ENCODE assay signal across 12 mouse cellular contexts in the genomic region with DNA sequence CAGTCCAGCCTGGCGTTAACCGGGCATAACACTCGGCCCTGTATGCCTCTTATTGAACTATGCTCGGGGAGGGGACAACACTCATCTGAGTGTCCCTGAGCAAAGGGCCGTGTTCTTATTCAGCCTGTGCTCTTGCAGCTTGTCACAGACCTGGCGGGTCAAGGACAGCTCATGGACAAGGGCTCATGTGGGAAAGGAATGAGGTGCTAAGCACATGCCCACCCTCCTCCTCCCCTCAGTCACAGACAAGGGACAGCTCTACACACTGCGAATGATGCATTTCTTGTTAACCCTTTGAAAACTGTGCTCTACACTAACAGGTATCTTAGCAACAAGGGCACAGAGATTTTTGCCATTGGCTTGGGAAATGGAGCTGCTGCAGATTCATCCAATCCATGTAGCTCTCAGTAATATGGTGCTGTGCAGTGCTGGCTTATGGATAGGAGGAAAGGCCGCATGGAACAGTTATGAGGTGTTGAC. TPM values are rescaled to one million over a fixed set of nuclear protein-coding genes. Genes with fewer than 3 reads are reported as not detected.
DNase-seq lines count a peak whose midpoint lies in the region; ATAC-seq and TF ChIP-seq lines count a peak whose summit lies in the region.
"Had no signal": no experiment of that assay in that cellular context is flagged by ENCODE, and none has a peak within 500 bp of the region (broad histone marks: within the 10 kb centered on the region; RNA-seq: fewer than 3 reads in every experiment).

No protein-coding gene starts in this region.

- H3K36me3 ChIP-seq in heart, embryonic 15.5 days = no peaks in the 10 kb centered on the region
- H3K36me3 ChIP-seq in liver, postnatal 0 days (replicated peaks; ENCODE audit: insufficient read depth, low read length) = no peaks in the 10 kb centered on the region
- no peaks in the 10 kb centered on the region for H3K36me3 ChIP-seq in forebrain, embryonic 16.5 days (ENCODE audit: control insufficient read depth, insufficient read depth)
- H3K36me3 ChIP-seq in intestine, postnatal 0 days (ENCODE audit: control insufficient read depth, insufficient read depth) = no peaks in the 10 kb centered on the region
- H3K36me3 ChIP-seq: embryonic facial prominence, embryonic 15.5 days; limb, embryonic 15.5 days had no signal

- no peak overlapping the region for H3K9ac ChIP-seq in heart, embryonic 15.5 days
- H3K9ac ChIP-seq in liver, postnatal 0 days (replicated peaks) = no peak overlapping the region
- H3K9ac ChIP-seq in forebrain, embryonic 16.5 days (replicated peaks; ENCODE audit: low read depth, low read length) = no peak overlapping the region
- H3K9ac ChIP-seq in intestine, postnatal 0 days (ENCODE audit: low read depth, low read length) = no peak overlapping the region
- H3K9ac ChIP-seq: embryonic facial prominence, embryonic 15.5 days; limb, embryonic 15.5 days had no signal

- intact Hi-C loops in heart, postnatal 25 days (cut with DNase I) = loop anchor here (5.0 kb wide), 1 partner anchor 34 kb away; no protein-coding TSS in a partner anchor

- ATAC-seq in heart, embryonic 15.5 days (replicated peaks; ENCODE audit: insufficient number of reproducible peaks, insufficient read depth, low FRiP score, low read depth) = no peak
- peak; percentile 49 for ATAC-seq in liver, postnatal 0 days
- ATAC-seq in forebrain, embryonic 16.5 days = peak; percentile 49; the same call in 1 of the 2 replicates
- 0 out of 2 replicates have a peak, but pooled peaks have one; percentile 17 for ATAC-seq in intestine, postnatal 0 days

- peak overlapping the region; percentile 46; the same call in 1 of the 2 replicates for H3K27ac ChIP-seq in heart, embryonic 15.5 days
- no peak overlapping the region for H3K27ac ChIP-seq in liver, postnatal 0 days (ENCODE audit: low read depth)
- H3K27ac ChIP-seq in forebrain, embryonic 16.5 days (ENCODE audit: low read length) = no peak overlapping the region
- H3K27ac ChIP-seq in intestine, postnatal 0 days (ENCODE audit: low read depth, low read length) = no peak overlapping the region
- H3K27ac ChIP-seq: embryonic facial prominence, embryonic 15.5 days; limb, embryonic 15.5 days had no signal

- no peak for DNase-seq in heart, postnatal 25 days (ENCODE audit: low spot score)
- DNase-seq in liver, postnatal 0 days = no peak
- no peak for DNase-seq in liver
- DNase-seq in urinary bladder, postnatal 10 days (ENCODE audit: low spot score) = no peak
- DNase-seq: cerebellum, postnatal 25 days; spleen, adult 18-20 months had no signal

- no peak for TF ChIP-seq CTCF in liver, postnatal 0 days (IDR thresholded peaks at IDR 0.05; ENCODE audit: low read depth)
- no peak for TF ChIP-seq CTCF in intestine, postnatal 0 days (IDR thresholded peaks at IDR 0.05; ENCODE audit: low read depth)

- peaks cover 36% of the 10 kb centered on the region for H3K4me1 ChIP-seq in heart, embryonic 15.5 days (replicated peaks)
- H3K4me1 ChIP-seq in liver, postnatal 0 days (ENCODE audit: insufficient read depth) = no peaks in the 10 kb centered on the region
- no peaks in the 10 kb centered on the region for H3K4me1 ChIP-seq in forebrain, embryonic 16.5 days (replicated peaks; ENCODE audit: control insufficient read depth, insufficient read depth, low read length)
- no peaks in the 10 kb centered on the region for H3K4me1 ChIP-seq in intestine, postnatal 0 days (replicated peaks; ENCODE audit: control insufficient read depth, insufficient read depth, low read length)
- H3K4me1 ChIP-seq: embryonic facial prominence, embryonic 15.5 days had no signal

- no peaks in the 10 kb centered on the region for H3K9me3 ChIP-seq in heart, embryonic 15.5 days (replicated peaks)
- H3K9me3 ChIP-seq in liver, postnatal 0 days (ENCODE audit: low read length) = no peaks in the 10 kb centered on the region
- H3K9me3 ChIP-seq in forebrain, embryonic 16.5 days (ENCODE audit: control insufficient read depth, low read length) = no peaks in the 10 kb centered on the region
- H3K9me3 ChIP-seq in intestine, postnatal 0 days (ENCODE audit: control insufficient read depth) = no peaks in the 10 kb centered on the region
- H3K9me3 ChIP-seq: embryonic facial prominence, embryonic 15.5 days; limb, embryonic 15.5 days had no signal

- H3K4me3 ChIP-seq in heart, embryonic 15.5 days = no peak overlapping the region
- no peak overlapping the region for H3K4me3 ChIP-seq in liver, postnatal 0 days (ENCODE audit: low read depth, low read length)
- no peak overlapping the region for H3K4me3 ChIP-seq in forebrain, embryonic 16.5 days (replicated peaks; ENCODE audit: low read length)
- no peak overlapping the region for H3K4me3 ChIP-seq in intestine, postnatal 0 days (ENCODE audit: low read depth, low read length)
- H3K4me3 ChIP-seq: embryonic facial prominence, embryonic 15.5 days; limb, embryonic 15.5 days had no signal

- no peaks in the 10 kb centered on the region for H3K27me3 ChIP-seq in heart, embryonic 15.5 days
- H3K27me3 ChIP-seq in liver, postnatal 0 days (ENCODE audit: insufficient read depth, low read length) = no peaks in the 10 kb centered on the region
- H3K27me3 ChIP-seq in forebrain, embryonic 16.5 days (replicated peaks; ENCODE audit: control insufficient read depth, insufficient read depth, low read length) = no peaks in the 10 kb centered on the region
- no peaks in the 10 kb centered on the region for H3K27me3 ChIP-seq in intestine, postnatal 0 days (replicated peaks; ENCODE audit: control insufficient read depth, insufficient read depth, low read length)
- H3K27me3 ChIP-seq: embryonic facial prominence, embryonic 15.5 days; limb, embryonic 15.5 days had no signal

- TF ChIP-seq EP300 in liver, postnatal 0 days (IDR thresholded peaks at IDR 0.05; ENCODE audit: low read depth) = no peak

- 55% methylated on average over 8 of the region's 8 CpGs for WGBS in heart, embryonic 15.5 days
- WGBS in liver, postnatal 0 days (ENCODE audit: insufficient replicate concordance) = 60% methylated on average over 8 of the region's 8 CpGs
- 73% methylated on average over 8 of the region's 8 CpGs for WGBS in forebrain, embryonic 16.5 days
- WGBS in intestine, postnatal 0 days = 48% methylated on average over 8 of the region's 8 CpGs

- H3K4me2 ChIP-seq in heart, embryonic 15.5 days = no peak overlapping the region
- no peak overlapping the region for H3K4me2 ChIP-seq in liver, postnatal 0 days (ENCODE audit: low read depth, low read length)
- H3K4me2 ChIP-seq in forebrain, embryonic 16.5 days (ENCODE audit: low read length) = no peak overlapping the region
- no peak overlapping the region for H3K4me2 ChIP-seq in intestine, postnatal 0 days (replicated peaks; ENCODE audit: low read depth)
- H3K4me2 ChIP-seq: embryonic facial prominence, embryonic 15.5 days; limb, embryonic 15.5 days had no signal

RNA-seq across cellular contexts. Expression of a gene that starts 24.5 kb away (rescaled TPM):
- polyA plus RNA-seq in heart, embryonic 15.5 days (2015; fragmentation: Nextera tagmentation; extraction: Ambion mirVana) = 54.1 and 68.7 TPM in 2 replicates
- total RNA-seq in heart, postnatal 25 days (2021) = 10 to 100 TPM; 87.9 to 96.9 TPM
- 20.6 and 25.0 TPM in 2 replicates for polyA plus RNA-seq in liver, postnatal 0 days (2015; fragmentation: Nextera tagmentation; extraction: Ambion mirVana)
- polyA plus RNA-seq in forebrain, embryonic 16.5 days (2015; fragmentation: Nextera tagmentation; extraction: Ambion mirVana) = 142 and 146 TPM in 2 replicates
- 67.1 and 80.7 TPM in 2 replicates for polyA plus RNA-seq in intestine, postnatal 0 days (2015; fragmentation: Nextera tagmentation; extraction: Ambion mirVana)

RNA-seq across cellular contexts. Expression of a gene that starts 25.8 kb away (rescaled TPM):
- 3.7 and 4.2 TPM in 2 replicates for polyA plus RNA-seq in heart, embryonic 15.5 days (2015; fragmentation: Nextera tagmentation; extraction: Ambion mirVana)
- total RNA-seq in heart, postnatal 25 days (2021) = 1 to 10 TPM; 4.4 to 5.6 TPM
- 0.42 and 0.45 TPM in 2 replicates for polyA plus RNA-seq in liver, postnatal 0 days (2015; fragmentation: Nextera tagmentation; extraction: Ambion mirVana)
- 22.9 TPM in 2 replicates for polyA plus RNA-seq in forebrain, embryonic 16.5 days (2015; fragmentation: Nextera tagmentation; extraction: Ambion mirVana)
- polyA plus RNA-seq in intestine, postnatal 0 days (2015; fragmentation: Nextera tagmentation; extraction: Ambion mirVana) = 1.1 and 1.4 TPM in 2 replicates
- total RNA-seq: hematopoietic stem cell, adult 5-6 weeks had no signal
